Mouse (Mus musculus) lung, postnatal 0 days (tissue): ENCODE data around the gene Atl3.

Experiments
- CTCF ChIP-seq: IDR thresholded peaks from 2 replicates; pipeline ENCODE4 v1.5.1; 2016; ENCODE audit warnings: antibody characterized with exemption, mild to moderate bottlenecking
- EP300 ChIP-seq: IDR thresholded peaks from 2 replicates; pipeline ENCODE4 v1.6.1; 2016; ENCODE audit warnings: antibody characterized with exemption, mild to moderate bottlenecking, control low read depth

- TF ChIP-seq CTCF: no peak
- no peak for TF ChIP-seq EP300
These were observed 27.8 kb downstream of the Atl3 start for GRCm38 (mm10) chr19:7521619-7522018.
